In genomic region chr1:160078882-160079661, GRCm38 (mm10) we compare ENCODE assay signal across 9 mouse cellular contexts. TPM values are rescaled to one million over a fixed set of nuclear protein-coding genes. Genes with fewer than 3 reads are reported as not detected.
DNase-seq lines count a peak whose midpoint lies in the region; ATAC-seq lines count a peak whose summit lies in the region.
"Had no signal": no experiment of that assay in that cellular context is flagged by ENCODE, and none has a peak within 500 bp of the region (broad histone marks: within the 10 kb centered on the region; RNA-seq: fewer than 3 reads in every experiment).

No protein-coding gene starts in this region.

- no peak overlapping the region for H3K4me2 ChIP-seq in forebrain, embryonic 11.5 days (ENCODE audit: low read depth, low read length, severe bottlenecking)
- H3K4me2 ChIP-seq: neural tube, embryonic 12.5 days had no signal

- H3K27ac ChIP-seq in forebrain, embryonic 11.5 days (ENCODE audit: low read depth, low read length) = no peak overlapping the region
- H3K27ac ChIP-seq: neural tube, embryonic 12.5 days had no signal

- peak; percentile 26 to 46 for DNase-seq in spleen, adult 18-20 months
- no peak for DNase-seq in spleen, adult 12 weeks (ENCODE audit: low spot score)
- DNase-seq in gastrocnemius, postnatal 25 days = peak; percentile 39
- DNase-seq in liver = peak; percentile 56
- peak; percentile 27 to 36 for DNase-seq in natural killer cell, adult 2 months (ENCODE audit: low spot score in 2 of 2)
- DNase-seq in Muller cell, postnatal 12 days (ENCODE audit: inconsistent ontology term) = no peak
- no peak for DNase-seq in left cerebral cortex, postnatal 10 days (ENCODE audit: extremely low spot score in 1 of 2, low spot score in 2 of 2)
- DNase-seq in forebrain, embryonic 11.5 days (ENCODE audit: low spot score) = no peak

- H3K4me1 ChIP-seq in forebrain, embryonic 11.5 days (replicated peaks; ENCODE audit: control insufficient read depth, insufficient read depth, low read length) = no peaks in the 10 kb centered on the region
- H3K4me1 ChIP-seq: neural tube, embryonic 12.5 days had no signal

- H3K4me3 ChIP-seq in forebrain, embryonic 11.5 days (ENCODE audit: low read depth, low read length) = no peak overlapping the region
- H3K4me3 ChIP-seq: neural tube, embryonic 12.5 days had no signal

- no peak for ATAC-seq in forebrain, embryonic 11.5 days (replicated peaks; ENCODE audit: low FRiP score)

- 79% methylated on average over 14 of the region's 14 CpGs for whole genome bisulfite sequencing in forebrain, embryonic 11.5 days

- no peaks in the 10 kb centered on the region for H3K36me3 ChIP-seq in forebrain, embryonic 11.5 days (ENCODE audit: control insufficient read depth, insufficient read depth, low read length)
- H3K36me3 ChIP-seq: neural tube, embryonic 12.5 days had no signal

- H3K9ac ChIP-seq in forebrain, embryonic 11.5 days (ENCODE audit: low read length) = no peak overlapping the region
- H3K9ac ChIP-seq: neural tube, embryonic 12.5 days had no signal

- intact Hi-C loops in left cerebral cortex, postnatal 10 days (cut with DNase I) = no loop called here

- H3K9me3 ChIP-seq in forebrain, embryonic 11.5 days (ENCODE audit: control insufficient read depth, low read length) = no peaks in the 10 kb centered on the region
- H3K9me3 ChIP-seq: neural tube, embryonic 12.5 days had no signal

- H3K27me3 ChIP-seq in forebrain, embryonic 11.5 days (ENCODE audit: control insufficient read depth, insufficient read depth, low read length) = no peaks in the 10 kb centered on the region
- H3K27me3 ChIP-seq: neural tube, embryonic 12.5 days had no signal

RNA-seq across cellular contexts. Expression of gene 4930523C07Rik, which starts 34.9 kb away (rescaled TPM):
- total RNA-seq in gastrocnemius, postnatal 25 days (2021) = 1 to 10 TPM; 5.2 to 5.9 TPM
- 1 to 10 TPM; 3.5 to 4.4 TPM for total RNA-seq in left cerebral cortex, postnatal 10 days (2021)
- polyA plus RNA-seq in forebrain, embryonic 11.5 days (2014; fragmentation: Nextera tagmentation; extraction: Ambion mirVana) = 1.6 and 1.7 TPM in 2 replicates

Comparison
In these comparisons a context has a peak if more than half of its experiments do, and no peak if none do; other contexts are left out.
1. DNase-seq: peak in spleen, adult 18-20 months (2 of 2), gastrocnemius, postnatal 25 days (single experiment), liver (single experiment) and natural killer cell, adult 2 months (2 of 2); none in spleen, adult 12 weeks (single experiment), Muller cell, postnatal 12 days (single experiment), left cerebral cortex, postnatal 10 days (0 of 2) and forebrain, embryonic 11.5 days (single experiment).